Mouse (Mus musculus) forebrain, embryonic 13.5 days (tissue): Measurements from ENCODE around the gene Ankrd9. TPM values are rescaled to one million over a fixed set of nuclear protein-coding genes. Genes with fewer than 3 reads are reported as not detected.

ENCODE experiments used
- ATAC-seq: fragments of 200-750 bp; cut with Nextera tagmentation; 2 replicates; pipeline ENCODE4 v1.8.0; 2017
- H3K27ac ChIP-seq: fragments of 300-500 bp; sonication (generic); 2 replicates; pipeline ENCODE4 v1.5.1; 2015; ENCODE audit warnings: inconsistent platforms, mild to moderate bottlenecking, moderate library complexity
- H3K27me3 ChIP-seq: fragments of 300-500 bp; sonication (generic); 2 replicates; pipeline ENCODE4 v1.6.1; 2015; ENCODE audit warnings: mild to moderate bottlenecking, inconsistent platforms
- H3K36me3 ChIP-seq: fragments of 300-500 bp; sonication (generic); 2 replicates; pipeline ENCODE4 v1.6.1; 2015; ENCODE audit warnings: mild to moderate bottlenecking, inconsistent platforms; ENCODE audit not compliant: poor library complexity, severe bottlenecking
- H3K4me1 ChIP-seq: fragments of 300-500 bp; sonication (generic); 2 replicates; pipeline ENCODE4 v1.6.1; 2015; ENCODE audit warnings: inconsistent platforms
- H3K4me2 ChIP-seq: fragments of 300-500 bp; sonication (generic); 2 replicates; pipeline ENCODE4 v1.6.1; 2015; ENCODE audit warnings: inconsistent platforms, mild to moderate bottlenecking, moderate library complexity
- H3K4me3 ChIP-seq: fragments of 300-500 bp; sonication (generic); 2 replicates; pipeline ENCODE4 v1.5.1; 2015; ENCODE audit warnings: mild to moderate bottlenecking, inconsistent platforms
- H3K9ac ChIP-seq: fragments of 300-500 bp; sonication (generic); 2 replicates; pipeline ENCODE4 v1.6.1; 2015; ENCODE audit warnings: mild to moderate bottlenecking, inconsistent platforms
- H3K9me3 ChIP-seq: fragments of 300-500 bp; sonication (generic); replicated peaks from 2 replicates; pipeline ENCODE4 v1.6.1; 2016; ENCODE audit warnings: inconsistent platforms
- WGBS: fragments of 180-500 bp; shearing (Covaris S2); methylation state at CpG from one replicate; pipeline ENCODE4 v1.1.7; 2015; 5-methylcytosine and 5-hydroxymethylcytosine counted together
- polyA plus RNA-seq: library from polyadenylated mRNA; unstranded; fragments of >200 nt; fragmentation: Nextera tagmentation; extraction: Ambion mirVana; gene quantifications from 2 replicates; pipeline ENCODE4 v1.2.1, GENCODE M21; 2015

Gene Ankrd9
- polyA plus RNA-seq, 1 experiment from 2014 or later = 9.4 TPM

DNA sequence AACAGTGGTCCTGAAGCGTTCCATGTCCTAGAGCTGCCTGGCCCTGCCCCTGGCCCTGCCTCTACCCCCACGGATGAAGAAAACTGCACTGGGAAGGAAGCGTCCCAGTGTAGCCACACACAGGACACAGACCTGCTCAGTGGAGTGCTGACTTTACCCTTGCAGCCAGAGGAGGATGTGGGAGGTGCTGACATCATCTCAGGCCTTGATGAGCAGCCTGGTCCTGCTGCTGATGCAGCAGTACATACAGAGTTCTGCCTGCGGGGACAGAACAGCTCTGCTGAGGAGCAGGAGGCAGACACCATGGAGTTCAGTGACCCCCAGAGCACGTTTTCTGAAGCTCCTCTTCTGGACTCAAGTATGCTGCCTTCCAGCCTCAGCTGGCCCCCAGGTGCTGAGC lies 46.0 kb downstream of the Ankrd9 start:
- H3K27ac ChIP-seq = no peak overlapping the region
- no peaks in the 10 kb centered on the region; the same call in 1 of the 2 replicates for H3K4me1 ChIP-seq
- WGBS = 80% methylated on average over 5 of the region's 5 CpGs
- H3K4me3 ChIP-seq = no peak overlapping the region
- no peak overlapping the region for H3K9ac ChIP-seq
- H3K27me3 ChIP-seq = no peaks in the 10 kb centered on the region
- ATAC-seq = no peak
- no peaks in the 10 kb centered on the region for H3K9me3 ChIP-seq
- no peak overlapping the region for H3K4me2 ChIP-seq
- H3K36me3 ChIP-seq = peaks cover 49% of the 10 kb centered on the region

Other genes with a start within 250 kb of the Ankrd9 start
- 26.9 and 29.9 TPM in 2 replicates for gene Wdr20, start 241.1 kb downstream of the Ankrd9 start, polyA plus RNA-seq
- gene Mok, start 138.1 kb downstream of the Ankrd9 start, polyA plus RNA-seq = 11.6 and 13.1 TPM in 2 replicates
- 3.0 and 3.6 TPM in 2 replicates for gene Zfp839, start 128.8 kb downstream of the Ankrd9 start, polyA plus RNA-seq
- 70.9 and 76.6 TPM in 2 replicates for gene Cinp, start 89.9 kb downstream of the Ankrd9 start, polyA plus RNA-seq
- gene Tecpr2, start 89.8 kb downstream of the Ankrd9 start, polyA plus RNA-seq = 5.4 and 6.9 TPM in 2 replicates
- 8.0 and 8.4 TPM in 2 replicates for gene Rcor1, start 60.3 kb upstream of the Ankrd9 start, polyA plus RNA-seq
- gene Traf3, start 187.3 kb upstream of the Ankrd9 start, polyA plus RNA-seq = 12.8 and 17.2 TPM in 2 replicates
- gene 4930595D18Rik, start 205.5 kb upstream of the Ankrd9 start, polyA plus RNA-seq = 0.21 TPM in 1 of 2 replicates, not detected in the other